Mouse (Mus musculus): ENCODE data around the gene Col5a2.

DNA sequence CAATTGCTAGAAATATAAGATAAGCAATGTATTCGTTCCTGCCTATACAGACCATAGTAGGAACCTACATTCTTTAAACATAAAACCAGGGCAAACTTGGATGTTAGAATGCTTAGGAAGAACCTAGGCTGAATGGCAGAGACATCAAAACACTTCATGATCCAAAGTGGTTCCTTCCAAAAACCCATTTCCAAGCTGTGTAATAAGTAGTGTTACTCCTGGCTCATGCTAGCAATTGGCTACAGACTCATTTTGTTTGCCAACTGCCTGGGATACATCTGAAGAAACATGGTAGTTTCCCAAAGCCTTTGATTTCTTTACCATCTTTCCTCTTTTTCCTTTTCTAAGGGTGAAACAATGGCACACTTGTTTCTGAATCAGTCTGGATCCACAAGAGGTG, 47.3 kb downstream of the Col5a2 start:
- no peak for TF ChIP-seq CTCF (IDR thresholded peaks at IDR 0.05; ENCODE audit: low read depth)
- TF ChIP-seq EP300 (IDR thresholded peaks at IDR 0.05; ENCODE audit: low read depth) = no peak

Measured in heart, postnatal 0 days (tissue).